Mouse (Mus musculus) embryonic facial prominence, embryonic 14.5 days (tissue): ENCODE measurements at regions not wholly inside any gene's neighbourhood (a gene's known extent, or its start where the extent isn't known, plus 50 kb on each side); places are given as distances from the start of the nearest gene placed in this dataset.

Experiments used
- ATAC-seq: fragments of 200-750 bp; cut with Nextera tagmentation; 2 replicates; pipeline ENCODE4 v1.8.0; 2017; ENCODE audit warnings: low read depth, moderate number of reproducible peaks, moderate TSS enrichment
- DNase-seq: peaks from one replicate; pipeline ENCODE4 v3.0.0-alpha.2; 2015; ENCODE audit warnings: low spot score
- H3K27ac ChIP-seq: fragments of 300-500 bp; sonication (generic); replicated peaks from 2 replicates; pipeline ENCODE4 v1.5.1; 2014; ENCODE audit warnings: low read depth, mild to moderate bottlenecking, low read length, moderate library complexity
- H3K27me3 ChIP-seq: fragments of 300-500 bp; sonication (generic); replicated peaks from 2 replicates; pipeline ENCODE4 v1.6.1; 2014; ENCODE audit warnings: low read length; ENCODE audit not compliant: control insufficient read depth, insufficient read depth
- H3K36me3 ChIP-seq: fragments of 300-500 bp; sonication (generic); 2 replicates; pipeline ENCODE4 v1.6.1; 2014; ENCODE audit warnings: low read length, mixed read lengths; ENCODE audit not compliant: control insufficient read depth, insufficient read depth
- H3K4me1 ChIP-seq: fragments of 300-500 bp; sonication (generic); 2 replicates; pipeline ENCODE4 v1.6.1; 2014; ENCODE audit warnings: antibody characterized with exemption, low read length; ENCODE audit not compliant: control insufficient read depth, insufficient read depth
- H3K4me2 ChIP-seq: fragments of 300-500 bp; sonication (generic); 2 replicates; pipeline ENCODE4 v1.6.1; 2014; ENCODE audit warnings: low read depth, mild to moderate bottlenecking, low read length, moderate library complexity, mixed read lengths
- H3K4me3 ChIP-seq: fragments of 300-500 bp; sonication (generic); 2 replicates; pipeline ENCODE4 v1.5.1; 2014; ENCODE audit warnings: low read depth, mild to moderate bottlenecking, low read length
- H3K9ac ChIP-seq: fragments of 300-500 bp; sonication (generic); 2 replicates; pipeline ENCODE4 v1.6.1; 2014; ENCODE audit warnings: low read depth, mild to moderate bottlenecking, low read length, moderate library complexity, mixed read lengths
- H3K9me3 ChIP-seq: fragments of 300-500 bp; sonication (generic); 2 replicates; pipeline ENCODE4 v1.6.1; 2016; ENCODE audit warnings: low read length; ENCODE audit not compliant: control insufficient read depth
- WGBS: fragments of 180-500 bp; shearing (Covaris S2); extraction: QIAGEN DNeasy Blood & Tissue Kit; methylation state at CpG from one replicate; pipeline ENCODE4 v1.1.7; 2014; 5-methylcytosine and 5-hydroxymethylcytosine counted together

- WGBS: 73% methylated on average over 4 of the region's 4 CpGs
- H3K4me3 ChIP-seq: no peak overlapping the region
- no peaks in the 10 kb centered on the region for H3K36me3 ChIP-seq
- no peak overlapping the region for H3K27ac ChIP-seq
- peak; percentile 72 for DNase-seq
- H3K9me3 ChIP-seq: no peaks in the 10 kb centered on the region
- no peak overlapping the region for H3K9ac ChIP-seq
- ATAC-seq: peak; percentile 47; the same call in 1 of the 2 replicates
- H3K4me1 ChIP-seq: no peaks in the 10 kb centered on the region; the same call in 1 of the 2 replicates
- no peaks in the 10 kb centered on the region for H3K27me3 ChIP-seq
- no peak overlapping the region for H3K4me2 ChIP-seq
Observed at GRCm38 (mm10) chr1:20669769-20670168, 51.9 kb upstream of the Pkhd1 start.

GRCm38 (mm10) chr1:20670489-20670888, 52.6 kb upstream of the Pkhd1 start:
- Histone ChIP-seq H3K4me3 (peak overlapping the region; percentile 14; the same call in 1 of the 2 replicates), H3K27me3 (no peaks in the 10 kb centered on the region), H3K36me3 (no peaks in the 10 kb centered on the region), H3K4me2 (no peak overlapping the region), H3K4me1 (no peaks in the 10 kb centered on the region; the same call in 1 of the 2 replicates), H3K9ac (peak overlapping the region; percentile 41; the same call in 1 of the 2 replicates), H3K9me3 (no peaks in the 10 kb centered on the region), H3K27ac (peak overlapping the region; percentile 44; the same call in 1 of the 2 replicates)
- ATAC-seq (no peak), DNase-seq (no peak)
- 75% methylated on average over 5 of the region's 5 CpGs for WGBS

- DNase-seq (no peak), ATAC-seq (no peak)
- Histone ChIP-seq H3K27me3 (no peaks in the 10 kb centered on the region), H3K36me3 (no peaks in the 10 kb centered on the region), H3K27ac (peak overlapping the region; percentile 44), H3K4me2 (no peak overlapping the region), H3K9ac (peak overlapping the region; percentile 41; the same call in 1 of the 2 replicates), H3K9me3 (no peaks in the 10 kb centered on the region), H3K4me3 (peak overlapping the region; percentile 14), H3K4me1 (no peaks in the 10 kb centered on the region; the same call in 1 of the 2 replicates)
- whole genome bisulfite sequencing: 73% methylated on average over 9 of the region's 9 CpGs
Observed at GRCm38 (mm10) chr1:20670906-20671768, 53.3 kb upstream of the Pkhd1 start.

GRCm38 (mm10) chr1:20671769-20672150, 53.9 kb upstream of the Pkhd1 start:
- H3K4me1 ChIP-seq: no peaks in the 10 kb centered on the region
- H3K4me3 ChIP-seq: peak overlapping the region; percentile 14; the same call in 1 of the 2 replicates
- no peak overlapping the region for H3K4me2 ChIP-seq
- DNase-seq (no peak), ATAC-seq (no peak)
- H3K36me3 ChIP-seq: no peaks in the 10 kb centered on the region
- H3K9ac ChIP-seq: no peak overlapping the region
- no peaks in the 10 kb centered on the region for H3K27me3 ChIP-seq
- WGBS: 86% methylated on average over 3 of the region's 3 CpGs
- no peaks in the 10 kb centered on the region for H3K9me3 ChIP-seq
- H3K27ac ChIP-seq: 0 out of 2 replicates have a peak overlapping the region, but pooled peaks have one; percentile 44

GRCm38 (mm10) chr1:20672246-20672645, 54.4 kb upstream of the Pkhd1 start:
- H3K27me3 ChIP-seq: no peaks in the 10 kb centered on the region
- H3K36me3 ChIP-seq: no peaks in the 10 kb centered on the region
- no peak overlapping the region for H3K4me2 ChIP-seq
- H3K27ac ChIP-seq: no peak overlapping the region
- no peak overlapping the region for H3K9ac ChIP-seq
- no peaks in the 10 kb centered on the region for H3K4me1 ChIP-seq
- DNase-seq (no peak), ATAC-seq (no peak)
- peak overlapping the region; percentile 14 for H3K4me3 ChIP-seq
- no peaks in the 10 kb centered on the region for H3K9me3 ChIP-seq

GRCm38 (mm10) chr1:20672951-20673350, 55.1 kb upstream of the Pkhd1 start:
- Histone ChIP-seq H3K27me3 (no peaks in the 10 kb centered on the region), H3K9me3 (no peaks in the 10 kb centered on the region), H3K27ac (no peak overlapping the region), H3K4me1 (no peaks in the 10 kb centered on the region), H3K9ac (no peak overlapping the region), H3K36me3 (no peaks in the 10 kb centered on the region), H3K4me3 (0 out of 2 replicates have a peak overlapping the region, but pooled peaks have one; percentile 14), H3K4me2 (no peak overlapping the region)
- no peak for DNase-seq
- ATAC-seq: no peak
- 86% methylated on average over 5 of the region's 5 CpGs for WGBS

GRCm38 (mm10) chr1:20673351-20673750, 55.5 kb upstream of the Pkhd1 start:
- Histone ChIP-seq H3K27ac (no peak overlapping the region), H3K9me3 (no peaks in the 10 kb centered on the region), H3K4me1 (no peaks in the 10 kb centered on the region), H3K36me3 (no peaks in the 10 kb centered on the region), H3K9ac (no peak overlapping the region), H3K4me3 (0 out of 2 replicates have a peak overlapping the region, but pooled peaks have one; percentile 14), H3K4me2 (no peak overlapping the region), H3K27me3 (no peaks in the 10 kb centered on the region)
- ATAC-seq (no peak), DNase-seq (no peak)
- 51% methylated on average over 2 of the region's 2 CpGs for WGBS

- 7% methylated on average over 2 of the region's 2 CpGs for WGBS
- Histone ChIP-seq H3K9ac (no peak overlapping the region), H3K27me3 (no peaks in the 10 kb centered on the region), H3K4me3 (no peak overlapping the region), H3K4me2 (no peak overlapping the region), H3K4me1 (no peaks in the 10 kb centered on the region), H3K36me3 (no peaks in the 10 kb centered on the region), H3K9me3 (no peaks in the 10 kb centered on the region), H3K27ac (no peak overlapping the region)
- DNase-seq (no peak), ATAC-seq (no peak)
Observed at GRCm38 (mm10) chr1:20674615-20675014, 56.1 kb upstream of the Il17a start.
